Mouse (Mus musculus) limb, embryonic 11.5 days (tissue): ENCODE data around the gene Glyctk. TPM values are rescaled to one million over a fixed set of nuclear protein-coding genes. Genes with fewer than 3 reads are reported as not detected.

Source experiments
- ATAC-seq: fragments of 200-750 bp; cut with Nextera tagmentation; 2 replicates; pipeline ENCODE4 v1.8.0; 2017; ENCODE audit warnings: low read depth; ENCODE audit not compliant: insufficient number of reproducible peaks, low FRiP score, low TSS enrichment
- DNase-seq: peaks from one replicate; pipeline ENCODE4 v3.0.0-alpha.2; 2015; ENCODE audit warnings: low spot score
- H3K27ac ChIP-seq: fragments of 300-500 bp; sonication (generic); replicated peaks from 2 replicates; pipeline ENCODE4 v1.5.1; 2014; ENCODE audit warnings: low read depth, mild to moderate bottlenecking, low read length
- H3K27me3 ChIP-seq: fragments of 300-500 bp; sonication (generic); 2 replicates; pipeline ENCODE4 v1.6.1; 2014; ENCODE audit warnings: mild to moderate bottlenecking, low read length, mixed read lengths; ENCODE audit not compliant: control insufficient read depth, insufficient read depth
- H3K36me3 ChIP-seq: fragments of 300-500 bp; sonication (generic); 2 replicates; pipeline ENCODE4 v1.6.1; 2014; ENCODE audit warnings: mild to moderate bottlenecking, low read length, moderate library complexity, mixed read lengths; ENCODE audit not compliant: control insufficient read depth, insufficient read depth
- H3K4me1 ChIP-seq: fragments of 300-500 bp; sonication (generic); 2 replicates; pipeline ENCODE4 v1.6.1; 2014; ENCODE audit warnings: low read length, mixed read lengths; ENCODE audit not compliant: control insufficient read depth, insufficient read depth
- H3K4me2 ChIP-seq: fragments of 300-500 bp; sonication (generic); 2 replicates; pipeline ENCODE4 v1.6.1; 2014; ENCODE audit warnings: low read depth, mild to moderate bottlenecking, moderate library complexity; ENCODE audit not compliant: severe bottlenecking
- H3K4me3 ChIP-seq: fragments of 300-500 bp; sonication (generic); 2 replicates; pipeline ENCODE4 v1.5.1; 2014; ENCODE audit warnings: low read depth, low read length
- H3K9ac ChIP-seq: fragments of 300-500 bp; sonication (generic); 2 replicates; pipeline ENCODE4 v1.6.1; 2014; ENCODE audit warnings: mild to moderate bottlenecking, low read length
- H3K9me3 ChIP-seq: fragments of 300-500 bp; sonication (generic); 2 replicates; pipeline ENCODE4 v1.6.1; 2016; ENCODE audit warnings: low read length; ENCODE audit not compliant: control insufficient read depth
- WGBS: fragments of 180-500 bp; shearing (Covaris S2); extraction: QIAGEN DNeasy Blood & Tissue Kit; methylation state at CpG from one replicate; pipeline ENCODE4 v1.1.7; 2014; 5-methylcytosine and 5-hydroxymethylcytosine counted together
- polyA plus RNA-seq: library from polyadenylated mRNA; unstranded; fragments of >200 nt; fragmentation: Nextera tagmentation; extraction: Ambion mirVana; gene quantifications from 2 replicates; pipeline ENCODE4 v1.2.1, GENCODE M21; 2014

Gene Glyctk
- polyA plus RNA-seq, 1 experiment from 2014 or later = 1.2 TPM

DNA sequence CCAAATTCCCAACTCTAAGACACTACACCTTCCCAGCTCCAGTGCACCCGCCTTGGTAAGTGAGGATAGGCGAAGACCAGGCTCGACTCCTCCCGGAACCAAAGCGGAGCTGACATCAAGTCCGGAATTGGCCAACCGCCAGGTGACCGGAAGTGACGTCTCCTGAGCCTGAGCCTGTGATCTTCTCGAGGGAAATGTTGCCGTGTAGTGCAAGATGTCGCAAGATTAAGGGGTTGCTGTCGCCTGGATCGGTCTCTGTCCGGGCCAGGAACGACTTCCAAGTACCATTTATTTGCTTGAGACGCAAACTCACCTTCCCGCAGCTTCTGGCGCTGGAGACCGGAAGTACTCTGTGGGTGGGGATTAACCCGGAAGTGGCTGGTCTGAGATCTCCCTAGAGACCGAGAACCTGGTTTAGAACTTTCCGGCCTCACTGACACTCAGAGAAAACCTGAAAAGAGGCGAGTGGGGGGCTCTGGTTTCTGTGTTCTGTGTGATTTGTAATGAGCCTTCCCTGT lies 1.9 kb upstream of the Glyctk start:
- DNase-seq (peak; percentile 94), ATAC-seq (peak; percentile 82)
- H3K27me3 ChIP-seq = no peaks in the 10 kb centered on the region
- H3K9ac ChIP-seq = peak overlapping the region; percentile 71
- H3K36me3 ChIP-seq = no peaks in the 10 kb centered on the region
- no peaks in the 10 kb centered on the region for H3K9me3 ChIP-seq
- H3K27ac ChIP-seq = peak overlapping the region; percentile 49; the same call in 1 of the 2 replicates
- WGBS = 4% methylated on average over 24 of the region's 24 CpGs
- H3K4me2 ChIP-seq = peak overlapping the region; percentile 54
- H3K4me1 ChIP-seq = no peaks in the 10 kb centered on the region
- peak overlapping the region; percentile 47 for H3K4me3 ChIP-seq

DNA sequence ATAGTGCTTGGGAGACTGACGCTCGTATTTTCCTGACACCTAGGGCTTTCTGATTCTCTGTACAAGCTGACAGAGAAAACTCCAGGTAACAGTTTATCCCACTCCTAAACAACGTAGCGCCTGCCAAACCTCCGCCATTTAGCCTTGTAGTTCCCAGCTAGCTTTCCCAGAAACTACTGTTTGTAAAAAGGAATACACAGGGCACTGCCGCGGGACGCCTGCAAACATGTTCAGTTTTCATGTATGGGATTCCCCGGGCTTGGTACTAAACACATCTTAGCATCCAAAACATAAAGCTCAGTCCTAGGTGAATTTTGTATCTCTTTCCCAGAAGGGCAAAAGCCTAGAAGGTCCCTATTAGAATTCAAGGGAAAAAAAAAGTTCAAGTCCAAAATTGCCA lies 1.3 kb upstream of the Glyctk start:
- H3K9me3 ChIP-seq = no peaks in the 10 kb centered on the region
- no peak for DNase-seq
- no peak overlapping the region for H3K27ac ChIP-seq
- H3K36me3 ChIP-seq = no peaks in the 10 kb centered on the region
- no peaks in the 10 kb centered on the region for H3K4me1 ChIP-seq
- no peaks in the 10 kb centered on the region for H3K27me3 ChIP-seq
- H3K4me3 ChIP-seq = no peak overlapping the region
- no peak overlapping the region for H3K9ac ChIP-seq
- 82% methylated on average over 9 of the region's 9 CpGs for WGBS
- ATAC-seq = no peak
- H3K4me2 ChIP-seq = peak overlapping the region; percentile 54; the same call in 1 of the 2 replicates

DNA sequence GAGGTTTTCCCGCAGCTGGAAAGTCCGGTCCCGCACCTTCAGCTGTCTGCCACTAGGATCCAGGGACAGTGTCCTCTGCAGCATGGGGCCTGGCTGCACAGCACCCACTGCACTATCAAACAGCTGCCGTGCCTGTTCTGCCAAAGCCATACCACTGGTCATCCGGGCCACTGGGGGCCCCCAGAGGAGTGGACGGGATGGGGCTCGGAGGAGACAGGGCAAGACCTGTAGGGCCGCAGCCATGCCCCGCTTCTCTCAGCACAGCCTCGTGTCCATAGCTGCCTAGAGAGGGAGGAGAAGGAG lies 364 bp downstream of the Glyctk start:
- no peak overlapping the region for H3K4me3 ChIP-seq
- H3K27ac ChIP-seq = no peak overlapping the region
- no peaks in the 10 kb centered on the region for H3K4me1 ChIP-seq
- H3K4me2 ChIP-seq = no peak overlapping the region
- H3K9ac ChIP-seq = no peak overlapping the region
- H3K9me3 ChIP-seq = no peaks in the 10 kb centered on the region
- ATAC-seq = no peak
- DNase-seq = no peak
- H3K36me3 ChIP-seq = no peaks in the 10 kb centered on the region
- 91% methylated on average over 10 of the region's 10 CpGs for WGBS
- no peaks in the 10 kb centered on the region for H3K27me3 ChIP-seq

DNA sequence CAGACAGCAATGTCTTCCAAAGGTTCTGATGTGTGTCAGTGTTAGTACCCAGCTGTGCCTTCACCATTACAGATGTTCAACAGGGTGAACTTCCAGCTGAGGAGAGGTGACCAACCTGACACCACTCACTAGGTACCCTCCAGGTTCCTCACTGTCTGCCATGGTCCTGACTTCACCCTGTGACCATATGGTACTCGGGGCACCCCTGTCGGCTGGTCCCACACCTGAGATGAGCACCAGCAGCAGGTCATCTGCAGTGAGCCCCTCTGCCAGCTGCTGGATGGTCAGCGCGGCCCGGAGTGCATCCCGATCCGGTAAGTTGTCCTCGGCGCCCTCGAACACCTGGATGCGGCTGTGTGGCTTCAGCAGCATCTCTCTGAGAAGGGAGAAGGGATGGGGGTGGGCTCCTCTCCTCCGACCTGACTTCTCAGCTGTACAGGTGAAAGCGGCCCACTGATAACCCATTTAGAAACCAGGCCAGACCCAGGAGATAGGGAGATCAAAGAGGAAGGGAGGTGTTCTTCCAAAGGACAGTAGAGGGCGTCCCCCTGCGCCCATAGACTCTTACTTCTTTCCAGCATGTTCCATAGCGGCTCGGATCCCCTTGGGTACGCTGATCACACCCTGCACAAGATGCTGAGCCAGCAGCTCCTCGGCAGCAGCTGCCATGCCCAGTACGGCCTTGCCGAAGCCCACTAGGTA lies 866 bp downstream of the Glyctk start:
- H3K27ac ChIP-seq = no peak overlapping the region
- 77% methylated on average over 21 of the region's 21 CpGs for WGBS
- no peak for ATAC-seq

DNA sequence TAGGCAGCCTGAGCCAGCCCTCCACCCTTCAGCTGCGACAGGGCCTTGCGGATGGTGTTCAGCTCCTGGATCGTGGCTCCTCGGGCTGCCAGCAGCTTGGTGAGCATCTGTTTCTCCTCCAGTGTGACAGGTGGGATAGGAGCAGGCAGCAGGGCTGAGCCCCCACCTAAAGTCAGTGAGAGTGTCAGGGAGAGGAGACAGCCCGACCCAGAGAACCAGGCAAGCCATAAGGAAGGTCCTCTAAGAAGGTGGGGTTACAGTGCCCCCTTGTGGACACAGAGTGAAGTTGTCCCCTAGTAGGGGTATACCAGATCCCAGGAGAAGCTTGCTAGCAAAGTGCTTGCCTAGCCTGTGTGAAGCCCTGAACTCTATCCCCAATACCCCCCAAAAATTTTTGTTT lies 1.5 kb downstream of the Glyctk start:
- Histone ChIP-seq H3K36me3 (no peaks in the 10 kb centered on the region), H3K4me3 (no peak overlapping the region), H3K9me3 (no peaks in the 10 kb centered on the region), H3K9ac (no peak overlapping the region), H3K27ac (no peak overlapping the region), H3K27me3 (no peaks in the 10 kb centered on the region), H3K4me1 (no peaks in the 10 kb centered on the region), H3K4me2 (no peak overlapping the region)
- DNase-seq = peak; percentile 66
- WGBS = 62% methylated on average over 5 of the region's 5 CpGs
- ATAC-seq = no peak

More for the DNA sequence above, 866 bp downstream of the Glyctk start:
- Histone ChIP-seq H3K36me3 (no peaks in the 10 kb centered on the region), H3K4me3 (no peak overlapping the region), H3K27me3 (no peaks in the 10 kb centered on the region), H3K9me3 (no peaks in the 10 kb centered on the region), H3K9ac (no peak overlapping the region), H3K4me2 (no peak overlapping the region), H3K4me1 (no peaks in the 10 kb centered on the region)
- no peak for DNase-seq

DNA sequence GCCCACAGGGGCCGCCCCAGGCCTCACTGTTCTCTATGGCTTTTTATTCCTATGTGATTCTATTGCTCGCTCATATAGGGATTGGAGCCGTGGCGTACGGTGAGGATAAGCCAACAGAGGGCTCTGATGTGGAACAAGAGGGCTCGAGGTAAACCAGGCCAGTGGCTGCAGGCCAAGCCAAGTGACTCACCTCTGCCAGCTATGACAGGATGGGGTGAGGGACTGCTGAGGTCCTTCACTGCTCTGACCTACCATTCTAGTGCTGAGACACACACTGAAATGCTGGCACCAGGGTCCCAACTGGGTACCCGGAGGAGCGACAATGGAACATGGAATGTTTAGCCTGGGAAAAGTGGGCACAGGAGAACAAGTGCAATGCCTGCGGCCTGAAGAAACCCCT lies 3.8 kb downstream of the Glyctk start:
- Histone ChIP-seq H3K27me3 (peaks cover 16% of the 10 kb centered on the region), H3K36me3 (no peaks in the 10 kb centered on the region), H3K4me1 (0 out of 2 replicates have a peak, but pooled peaks cover 2% of the 10 kb centered on the region), H3K27ac (no peak overlapping the region), H3K9ac (no peak overlapping the region), H3K4me3 (no peak overlapping the region), H3K4me2 (no peak overlapping the region), H3K9me3 (no peaks in the 10 kb centered on the region)
- DNase-seq = no peak
- WGBS = 88% methylated on average over 9 of the region's 9 CpGs
- no peak for ATAC-seq

DNA sequence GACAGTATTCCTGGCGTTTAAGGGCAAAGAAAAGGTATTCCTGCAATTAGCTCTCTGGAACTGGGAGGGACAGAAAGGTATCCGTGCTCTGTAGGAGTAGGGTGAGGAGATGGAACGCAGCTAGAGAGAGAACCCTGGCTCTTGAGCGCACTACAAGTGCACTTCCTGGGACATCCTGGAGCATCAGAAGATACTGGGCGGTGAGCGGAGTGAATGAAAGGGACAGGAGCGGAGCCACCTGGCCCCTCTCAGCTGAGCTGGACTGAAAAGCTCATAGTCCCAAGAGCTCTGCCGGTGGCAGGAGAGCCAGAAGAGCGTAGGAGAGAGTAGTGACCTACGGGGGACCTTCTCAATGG lies 8.6 kb downstream of the Glyctk start:
- Histone ChIP-seq H3K4me3 (peak overlapping the region; percentile 36; the same call in 1 of the 2 replicates), H3K36me3 (no peaks in the 10 kb centered on the region), H3K4me1 (peaks cover 6% of the 10 kb centered on the region; the same call in 1 of the 2 replicates), H3K27me3 (peaks cover 38% of the 10 kb centered on the region), H3K9ac (no peak overlapping the region), H3K27ac (no peak overlapping the region), H3K9me3 (no peaks in the 10 kb centered on the region), H3K4me2 (peak overlapping the region; percentile 69)
- no peak for ATAC-seq
- DNase-seq = no peak
- 18% methylated on average over 10 of the region's 10 CpGs for WGBS

DNA sequence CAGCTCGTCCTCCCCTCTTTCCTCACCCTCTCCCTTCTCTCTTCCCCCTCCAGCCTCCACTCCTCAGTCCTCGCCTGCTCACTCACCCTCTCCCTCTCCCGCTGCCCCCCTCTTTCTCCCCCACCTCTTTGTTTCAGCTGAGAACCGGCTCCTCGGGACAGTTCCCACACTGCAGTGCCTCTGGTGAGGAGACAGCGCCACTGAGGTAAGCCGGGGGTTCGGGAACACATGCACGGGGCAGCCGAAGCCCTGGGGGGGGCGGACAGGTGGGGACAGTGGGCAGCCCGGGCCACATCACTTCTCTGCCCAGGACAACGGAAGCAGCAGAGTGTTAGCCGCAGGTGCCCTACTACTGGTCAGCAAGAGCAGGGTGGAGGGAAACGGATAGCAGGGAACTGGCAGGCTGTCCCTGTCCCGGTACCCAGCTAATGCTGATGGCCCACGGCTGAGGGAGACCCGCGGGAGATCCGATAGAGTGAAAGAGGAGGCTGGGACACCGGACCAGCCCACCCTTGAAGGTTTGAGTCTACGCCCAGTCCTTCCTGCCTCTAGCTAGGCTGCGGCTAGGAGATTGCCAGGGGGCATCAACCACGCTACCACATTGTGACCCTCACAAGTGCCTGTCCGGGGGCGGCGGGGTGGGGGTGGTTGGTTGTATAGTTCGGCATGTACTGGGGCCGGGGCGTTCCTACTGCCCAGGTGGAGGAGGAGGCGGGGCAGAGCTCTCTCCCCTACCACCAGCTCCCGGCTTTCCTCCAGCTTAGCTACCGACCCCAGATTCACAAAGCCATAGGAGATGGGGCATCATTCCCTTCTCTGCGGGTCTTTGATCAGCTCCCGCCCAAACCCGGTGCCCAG lies 9.2 kb downstream of the Glyctk start:
- Histone ChIP-seq H3K27ac (no peak overlapping the region), H3K36me3 (no peaks in the 10 kb centered on the region), H3K4me2 (peak overlapping the region; percentile 69), H3K4me3 (peak overlapping the region; percentile 36), H3K4me1 (peaks cover 6% of the 10 kb centered on the region; the same call in 1 of the 2 replicates), H3K9me3 (no peaks in the 10 kb centered on the region), H3K27me3 (peaks cover 38% of the 10 kb centered on the region), H3K9ac (peak overlapping the region; percentile 56)
- 1% methylated on average over 36 of the region's 36 CpGs for WGBS
- peak; percentile 51 for DNase-seq
- peak; percentile 54 for ATAC-seq
